Mouse (Mus musculus) adipocyte (in vitro differentiated cells): ENCODE results near the gene Usp54.
A peak's percentile ranks its signal among the peaks of the same experiment; 100 is the strongest.

Source experiments
- DNase-seq: peaks from one replicate; pipeline ENCODE4 v3.0.0-alpha.2; 2016; ENCODE audit warnings: low spot score

The Usp54 gene

GRCm38 (mm10) chr14:20640644-20641437, at the start of gene Usp54:
TSS of gene Usp54 (minus strand) at chr14:20641063.
- DNase-seq = peak; percentile 93

- no peak for DNase-seq
Measured at GRCm38 (mm10) chr14:20689009-20689408, 48.1 kb upstream of the Usp54 start.

GRCm38 (mm10) chr14:20686576-20686975, 45.7 kb upstream of the Usp54 start:
- no peak for DNase-seq

GRCm38 (mm10) chr14:20682498-20682897, 41.6 kb upstream of the Usp54 start:
- DNase-seq = no peak

GRCm38 (mm10) chr14:20681742-20682141, 40.9 kb upstream of the Usp54 start:
- no peak for DNase-seq

- no peak for DNase-seq
Measured at GRCm38 (mm10) chr14:20677906-20678305, 37.0 kb upstream of the Usp54 start.

GRCm38 (mm10) chr14:20674064-20674833, 33.4 kb upstream of the Usp54 start, which contains the start of gene Sec24c:
TSS of gene Sec24c (plus strand) at chr14:20674308.
- DNase-seq = peak; percentile 98

- no peak for DNase-seq
Measured at GRCm38 (mm10) chr14:20673735-20674063, 32.8 kb upstream of the Usp54 start.

- DNase-seq = peak; percentile 57
Measured at GRCm38 (mm10) chr14:20672990-20673389, 32.1 kb upstream of the Usp54 start.

- DNase-seq = peak; percentile 53
Measured at GRCm38 (mm10) chr14:20668154-20668810, 27.4 kb upstream of the Usp54 start, which contains the start of gene Synpo2l. TSS of gene Synpo2l (minus strand) at chr14:20668354.

GRCm38 (mm10) chr14:20667469-20667868, 26.6 kb upstream of the Usp54 start:
- DNase-seq = no peak

GRCm38 (mm10) chr14:20664436-20664835, 23.6 kb upstream of the Usp54 start:
- no peak for DNase-seq

- DNase-seq = no peak
Measured at GRCm38 (mm10) chr14:20663601-20664000, 22.7 kb upstream of the Usp54 start.

GRCm38 (mm10) chr14:20662740-20663139, 21.9 kb upstream of the Usp54 start:
- DNase-seq = no peak

- no peak for DNase-seq
Measured at GRCm38 (mm10) chr14:20661661-20662331, 20.9 kb upstream of the Usp54 start.

GRCm38 (mm10) chr14:20660827-20661660, 20.2 kb upstream of the Usp54 start:
- DNase-seq = peak; percentile 95

- DNase-seq = no peak
Measured at GRCm38 (mm10) chr14:20659687-20660086, 18.8 kb upstream of the Usp54 start.

- DNase-seq = no peak
Measured at GRCm38 (mm10) chr14:20658902-20659301, 18.0 kb upstream of the Usp54 start.

GRCm38 (mm10) chr14:20658326-20658725, 17.5 kb upstream of the Usp54 start:
- peak; percentile 62 for DNase-seq

GRCm38 (mm10) chr14:20656361-20656760, 15.5 kb upstream of the Usp54 start, which contains the start of gene Myoz1:
TSS of gene Myoz1 (minus strand) at chr14:20656540.
- no peak for DNase-seq

- no peak for DNase-seq
Measured at GRCm38 (mm10) chr14:20655731-20656130, 14.9 kb upstream of the Usp54 start.
